Mouse (Mus musculus): Measurements from ENCODE around the gene Olfr1199.

Gene Olfr1199

DNA sequence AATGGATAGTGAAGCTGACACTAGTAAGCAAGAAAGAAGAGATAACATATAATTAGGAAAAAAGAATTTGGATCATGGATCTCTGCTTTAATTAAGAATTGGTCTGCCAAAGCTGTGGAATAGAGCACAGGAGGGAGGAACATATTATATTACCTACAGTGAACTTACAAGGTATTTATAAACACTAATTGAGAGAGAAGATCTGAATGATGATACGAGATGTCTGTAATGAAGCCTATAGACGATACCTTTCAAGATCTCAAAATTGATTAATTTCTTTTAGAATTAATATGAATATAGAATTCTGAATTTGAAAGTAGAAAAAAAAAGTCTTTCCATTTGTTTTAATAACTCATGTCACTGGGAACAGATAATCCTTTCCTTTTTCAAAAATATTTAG, at the start of gene Olfr1199:
TSS of gene Olfr1199 (minus strand) at position 101 of the 400 bp plus-strand sequence.
- no peak for DNase-seq (ENCODE audit: low read depth, low spot score)
- Histone ChIP-seq H3K27me3 (ENCODE audit: control insufficient read depth, insufficient read depth, low read length, poor library complexity, severe bottlenecking) (no peaks in the 10 kb centered on the region), H3K36me3 (ENCODE audit: control insufficient read depth, insufficient read depth, low read length, poor library complexity, severe bottlenecking) (no peaks in the 10 kb centered on the region)

GRCm38 (mm10) chr2:88792736-88793135, 32.5 kb upstream of the Olfr1199 start, which contains the start of gene Olfr1201:
Olfr1201 (plus strand) TSS chr2:88793036.
- no peak for DNase-seq (ENCODE audit: low read depth, low spot score)
- Histone ChIP-seq H3K36me3 (ENCODE audit: control insufficient read depth, insufficient read depth, low read length, poor library complexity, severe bottlenecking) (no peaks in the 10 kb centered on the region), H3K27me3 (ENCODE audit: control insufficient read depth, insufficient read depth, low read length, poor library complexity, severe bottlenecking) (no peaks in the 10 kb centered on the region)

GRCm38 (mm10) chr2:88770388-88770787, 10.1 kb upstream of the Olfr1199 start, which contains the start of gene Olfr1200:
Olfr1200 (minus strand) TSS chr2:88770488.
- no peaks in the 10 kb centered on the region for H3K27me3 ChIP-seq (ENCODE audit: control insufficient read depth, insufficient read depth, low read length, poor library complexity, severe bottlenecking)
- no peaks in the 10 kb centered on the region for H3K36me3 ChIP-seq (ENCODE audit: control insufficient read depth, insufficient read depth, low read length, poor library complexity, severe bottlenecking)
- no peak for DNase-seq (ENCODE audit: low read depth, low spot score)

GRCm38 (mm10) chr2:88751270-88751669, 9.0 kb downstream of the Olfr1199 start, which contains the start of gene Olfr1198:
Olfr1198 (minus strand) TSS chr2:88751370.
- no peak for DNase-seq (ENCODE audit: low read depth, low spot score)
- no peaks in the 10 kb centered on the region for H3K27me3 ChIP-seq (ENCODE audit: control insufficient read depth, insufficient read depth, low read length, poor library complexity, severe bottlenecking)
- H3K36me3 ChIP-seq (ENCODE audit: control insufficient read depth, insufficient read depth, low read length, poor library complexity, severe bottlenecking), result no peaks in the 10 kb centered on the region

DNA sequence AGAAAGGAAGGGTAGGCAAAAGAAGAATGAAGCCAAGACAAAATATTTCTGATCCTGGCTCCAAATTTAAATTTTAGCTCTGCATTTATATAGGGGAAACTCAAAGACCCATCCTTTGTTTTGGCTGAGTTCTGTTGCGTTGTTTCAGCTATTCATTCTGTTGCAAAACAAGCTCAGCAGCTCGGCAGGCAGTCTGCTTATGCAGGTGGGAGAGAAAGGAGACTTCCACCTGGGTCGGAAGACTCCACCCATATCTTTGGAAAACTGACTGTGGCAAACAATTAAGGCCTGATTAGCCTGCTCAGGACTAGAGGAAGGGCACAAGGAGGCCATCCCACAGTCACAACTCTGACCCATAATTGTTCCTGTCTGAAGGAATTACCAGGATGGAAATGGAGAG, 16.9 kb downstream of the Olfr1199 start:
- Histone ChIP-seq H3K27me3 (ENCODE audit: control insufficient read depth, insufficient read depth, low read length, poor library complexity, severe bottlenecking) (no peaks in the 10 kb centered on the region), H3K36me3 (ENCODE audit: control insufficient read depth, insufficient read depth, low read length, poor library complexity, severe bottlenecking) (no peaks in the 10 kb centered on the region)
- DNase-seq (ENCODE audit: low read depth, low spot score), result no peak

- Histone ChIP-seq H3K36me3 (ENCODE audit: control insufficient read depth, insufficient read depth, low read length, poor library complexity, severe bottlenecking) (no peaks in the 10 kb centered on the region), H3K27me3 (ENCODE audit: control insufficient read depth, insufficient read depth, low read length, poor library complexity, severe bottlenecking) (no peaks in the 10 kb centered on the region)
- no peak for DNase-seq (ENCODE audit: low read depth, low spot score)
Measured at GRCm38 (mm10) chr2:88732266-88732665, 28.0 kb downstream of the Olfr1199 start, which contains the start of gene Olfr1197. Olfr1197 (minus strand) TSS chr2:88732366.

DNA sequence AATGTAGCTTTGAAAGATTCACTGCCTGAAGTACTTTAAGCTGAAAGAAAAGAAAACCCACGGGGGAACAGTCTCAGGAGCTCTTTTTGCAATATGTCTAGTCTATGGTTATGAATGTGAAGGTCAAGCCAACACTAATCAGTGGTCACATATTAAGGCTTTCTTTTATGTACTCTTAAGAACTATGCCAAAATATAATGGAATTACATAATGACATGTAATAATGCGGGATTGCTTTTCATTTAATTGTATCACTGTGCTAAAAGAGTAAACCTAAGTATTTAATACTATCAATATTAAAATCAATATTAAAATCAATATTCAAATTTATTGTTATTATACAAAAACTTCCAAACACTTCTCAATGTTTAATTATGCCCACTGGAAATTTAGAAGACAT, 55.8 kb downstream of the Olfr1199 start, which contains the start of gene Olfr1196:
TSS of gene Olfr1196 (minus strand) at position 101 of the 400 bp plus-strand sequence.
- no peaks in the 10 kb centered on the region for H3K27me3 ChIP-seq (ENCODE audit: control insufficient read depth, insufficient read depth, low read length, poor library complexity, severe bottlenecking)
- no peak for DNase-seq (ENCODE audit: low read depth, low spot score)

More for the DNA sequence above, 55.8 kb downstream of the Olfr1199 start, which contains the start of gene Olfr1196:
- no peaks in the 10 kb centered on the region for H3K36me3 ChIP-seq (ENCODE audit: control insufficient read depth, insufficient read depth, low read length, poor library complexity, severe bottlenecking)

All from splenic B cell, adult 2 months (primary cell).